Mouse (Mus musculus) heart, postnatal 0 days (tissue): ENCODE results near the gene Gm45837. TPM values are rescaled to one million over a fixed set of nuclear protein-coding genes. Genes with fewer than 3 reads are reported as not detected.

ENCODE experiments used
- ATAC-seq: fragments of 200-750 bp; cut with Nextera tagmentation; 2 replicates; pipeline ENCODE4 v1.8.0; 2017; ENCODE audit warnings: low read depth, moderate number of reproducible peaks, moderate library complexity; ENCODE audit not compliant: insufficient read depth
- DNase-seq: peaks from one replicate; pipeline ENCODE4 v3.0.0-alpha.2; 2016; ENCODE audit warnings: low spot score
- H3K27ac ChIP-seq: fragments of 300-500 bp; sonication (generic); 2 replicates; pipeline ENCODE4 v1.5.1; 2014; ENCODE audit warnings: low read depth, mild to moderate bottlenecking
- H3K27me3 ChIP-seq: fragments of 300-500 bp; sonication (generic); 2 replicates; pipeline ENCODE4 v1.6.1; 2014; ENCODE audit warnings: low read length, mixed read lengths; ENCODE audit not compliant: control insufficient read depth, insufficient read depth
- H3K36me3 ChIP-seq: fragments of 300-500 bp; sonication (generic); replicated peaks from 2 replicates; pipeline ENCODE4 v1.6.1; 2014; ENCODE audit warnings: low read length, mixed read lengths; ENCODE audit not compliant: control insufficient read depth, insufficient read depth
- H3K4me1 ChIP-seq: fragments of 300-500 bp; sonication (generic); 2 replicates; pipeline ENCODE4 v1.6.1; 2014; ENCODE audit warnings: antibody characterized with exemption; ENCODE audit not compliant: control insufficient read depth, insufficient read depth
- H3K4me2 ChIP-seq: fragments of 300-500 bp; sonication (generic); 2 replicates; pipeline ENCODE4 v1.6.1; 2014; ENCODE audit warnings: low read depth, mild to moderate bottlenecking, low read length, moderate library complexity
- H3K4me3 ChIP-seq: fragments of 300-500 bp; sonication (generic); 2 replicates; pipeline ENCODE4 v1.5.1; 2014; ENCODE audit warnings: low read depth, low read length
- H3K9ac ChIP-seq: fragments of 300-500 bp; sonication (generic); replicated peaks from 2 replicates; pipeline ENCODE4 v1.6.1; 2014; ENCODE audit warnings: low read depth, low read length, mixed read lengths
- H3K9me3 ChIP-seq: fragments of 300-500 bp; sonication (generic); replicated peaks from 2 replicates; pipeline ENCODE4 v1.6.1; 2016; ENCODE audit warnings: low read length; ENCODE audit not compliant: control insufficient read depth
- CTCF ChIP-seq: IDR thresholded peaks from 2 replicates; pipeline ENCODE4 v1.5.1; 2016; ENCODE audit warnings: antibody characterized with exemption, control low read depth, low read depth
- EP300 ChIP-seq: IDR thresholded peaks from 2 replicates; pipeline ENCODE4 v1.6.1; 2016; ENCODE audit warnings: antibody characterized with exemption, low read depth
- WGBS: fragments of 180-500 bp; shearing (Covaris S2); extraction: QIAGEN DNeasy Blood & Tissue Kit; methylation state at CpG from one replicate; pipeline ENCODE4 v1.1.7; 2014; 5-methylcytosine and 5-hydroxymethylcytosine counted together
- polyA plus RNA-seq: library from polyadenylated mRNA; unstranded; fragments of >200 nt; fragmentation: Nextera tagmentation; extraction: Ambion mirVana; gene quantifications from 2 replicates; pipeline ENCODE4 v1.2.1, GENCODE M21; 2015
- total RNA-seq: library from RNA; depleted of rRNA; stranded (reverse); fragments of >200 nt; gene quantifications from 2 replicates; pipeline ENCODE4 v1.2.3, GENCODE M21; 2014; ENCODE audit warnings: low replicate concordance

Gene Gm45837
- total and polyA plus RNA-seq, 2 experiments from 2014 or later, result 2.4 to 33.8 TPM

DNA sequence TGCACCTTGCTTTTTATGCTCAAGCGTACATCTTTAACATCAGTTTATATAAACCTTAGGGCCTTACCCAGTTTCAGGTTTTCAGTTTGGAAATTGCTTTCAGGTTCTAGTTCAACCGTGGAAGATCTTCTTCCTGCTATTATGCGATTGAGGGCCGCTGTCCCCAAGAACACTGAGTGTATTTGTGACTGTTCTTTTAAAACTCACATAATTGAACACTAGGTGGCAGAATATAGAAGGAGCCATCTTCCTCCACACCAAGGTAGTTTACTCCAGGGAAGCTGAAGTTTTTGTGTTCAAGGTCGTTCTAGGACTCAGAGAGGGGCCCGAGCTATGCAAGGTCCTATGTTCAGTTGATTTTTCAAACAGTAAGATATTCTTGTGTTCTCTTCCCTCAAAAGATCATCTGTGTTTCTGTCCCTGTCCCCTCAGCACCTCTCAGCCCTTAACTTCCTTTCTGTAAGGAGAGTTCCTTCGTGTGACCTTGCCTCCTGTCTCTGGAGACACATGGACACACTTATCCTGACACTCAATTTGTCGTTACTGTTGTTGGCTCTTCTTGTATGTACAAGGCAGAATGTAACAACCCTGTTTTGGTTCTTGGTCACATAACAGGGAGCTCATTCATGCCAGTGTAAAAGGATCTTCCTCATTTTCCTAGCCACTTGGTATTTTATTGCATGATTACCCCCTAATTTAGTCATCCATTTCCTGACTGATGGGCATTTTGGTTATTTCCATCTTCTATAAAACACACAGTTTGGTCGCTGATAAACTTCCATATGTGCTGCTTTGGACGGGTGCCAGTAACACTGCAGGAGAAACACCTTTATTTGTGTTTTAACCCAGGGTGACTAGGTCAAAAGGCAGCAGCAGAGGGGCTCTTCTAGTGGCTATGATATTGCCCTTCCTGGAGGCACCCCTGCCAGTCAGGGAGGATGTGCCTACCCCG is 42.5 kb upstream of the Gm45837 start:
- 57% methylated on average over 11 of the region's 11 CpGs for WGBS
- no peak overlapping the region for H3K27ac ChIP-seq
- no peaks in the 10 kb centered on the region for H3K36me3 ChIP-seq
- no peaks in the 10 kb centered on the region for H3K9me3 ChIP-seq
- H3K4me3 ChIP-seq, result no peak overlapping the region
- no peak for ATAC-seq
- H3K4me1 ChIP-seq, result no peaks in the 10 kb centered on the region
- H3K4me2 ChIP-seq, result no peak overlapping the region
- H3K9ac ChIP-seq, result no peak overlapping the region
- TF ChIP-seq CTCF (peak; percentile 49), EP300 (no peak)
- DNase-seq, result no peak
- no peaks in the 10 kb centered on the region for H3K27me3 ChIP-seq

DNA sequence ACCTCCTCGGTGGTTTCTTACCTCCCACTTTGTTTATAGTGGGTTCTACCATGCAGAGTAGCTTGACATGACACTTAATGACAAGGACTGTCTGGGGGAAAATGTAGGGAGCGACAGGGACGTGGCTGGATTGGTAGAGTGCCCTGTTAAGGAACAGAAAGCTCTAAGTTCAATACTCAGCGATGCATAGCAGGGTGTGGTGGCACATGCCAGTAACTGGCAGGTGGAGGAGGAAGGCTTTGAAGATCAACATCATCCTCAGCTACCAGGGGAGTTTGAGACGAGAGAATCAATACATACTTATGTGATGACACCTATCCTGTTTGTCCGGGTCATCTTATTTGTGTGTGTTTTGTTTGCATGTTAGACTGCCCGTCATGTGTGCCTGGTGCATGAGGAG is 41.0 kb upstream of the Gm45837 start:
- Histone ChIP-seq H3K9ac (no peak overlapping the region), H3K9me3 (no peaks in the 10 kb centered on the region), H3K36me3 (no peaks in the 10 kb centered on the region), H3K4me3 (no peak overlapping the region), H3K27ac (no peak overlapping the region), H3K4me1 (no peaks in the 10 kb centered on the region), H3K27me3 (no peaks in the 10 kb centered on the region), H3K4me2 (no peak overlapping the region)
- 78% methylated on average over 7 of the region's 7 CpGs for WGBS
- TF ChIP-seq CTCF (no peak), EP300 (no peak)
- no peak for ATAC-seq
- DNase-seq, result no peak

DNA sequence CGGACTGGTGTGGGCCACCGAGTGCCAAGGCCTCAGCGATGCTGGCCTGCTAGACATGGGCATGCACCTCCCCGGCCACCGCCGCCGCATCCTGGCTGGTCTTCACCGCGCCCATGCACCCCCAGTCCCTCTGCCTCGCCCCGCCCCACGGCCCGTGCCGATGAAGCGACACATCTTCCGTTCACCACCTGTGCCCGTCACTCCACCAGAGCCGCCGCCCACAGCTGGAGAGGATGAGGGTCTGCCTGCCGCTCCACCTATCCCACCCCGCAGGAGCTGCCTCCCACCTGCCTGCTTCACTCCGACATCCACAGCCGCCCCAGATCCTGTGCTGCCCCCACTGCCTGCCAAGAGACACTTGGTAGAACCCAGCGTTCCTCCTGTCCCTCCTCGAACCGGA is 37.6 kb upstream of the Gm45837 start:
- 86% methylated on average over 26 of the region's 26 CpGs for WGBS
- ATAC-seq (no peak), DNase-seq (no peak)
- Histone ChIP-seq H3K27me3 (no peaks in the 10 kb centered on the region), H3K27ac (no peak overlapping the region), H3K36me3 (no peaks in the 10 kb centered on the region), H3K4me1 (peaks cover 8% of the 10 kb centered on the region; the same call in 1 of the 2 replicates), H3K9ac (no peak overlapping the region), H3K9me3 (no peaks in the 10 kb centered on the region), H3K4me3 (no peak overlapping the region), H3K4me2 (no peak overlapping the region)
- TF ChIP-seq CTCF, result no peak
- no peak for TF ChIP-seq EP300

DNA sequence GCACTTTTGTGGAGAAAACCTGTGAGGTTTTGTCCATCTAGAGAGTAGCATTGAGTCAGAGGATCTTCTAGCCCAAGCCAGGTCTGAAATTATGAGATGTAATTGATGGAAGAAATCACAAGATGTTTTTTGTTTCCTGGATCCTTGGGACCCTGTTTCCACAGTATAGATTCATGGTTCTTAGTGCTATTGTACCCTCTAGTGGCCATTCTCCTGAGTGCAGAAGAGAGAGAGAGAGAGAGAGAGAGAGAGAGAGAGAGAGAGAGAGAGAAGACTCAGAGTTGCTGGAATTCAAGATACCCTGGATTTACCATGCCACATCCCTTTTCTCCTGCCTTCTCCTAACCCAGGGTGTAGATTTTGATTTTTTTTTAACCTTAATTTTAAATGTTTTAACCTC is 36.5 kb upstream of the Gm45837 start:
- TF ChIP-seq CTCF (peak; percentile 85), EP300 (no peak)
- Histone ChIP-seq H3K4me3 (no peak overlapping the region), H3K9ac (no peak overlapping the region), H3K36me3 (no peaks in the 10 kb centered on the region), H3K4me2 (no peak overlapping the region), H3K27ac (no peak overlapping the region), H3K4me1 (peaks cover 18% of the 10 kb centered on the region), H3K9me3 (no peaks in the 10 kb centered on the region), H3K27me3 (no peaks in the 10 kb centered on the region)
- DNase-seq (peak; percentile 77), ATAC-seq (peak; percentile 27; the same call in 1 of the 2 replicates)

DNA sequence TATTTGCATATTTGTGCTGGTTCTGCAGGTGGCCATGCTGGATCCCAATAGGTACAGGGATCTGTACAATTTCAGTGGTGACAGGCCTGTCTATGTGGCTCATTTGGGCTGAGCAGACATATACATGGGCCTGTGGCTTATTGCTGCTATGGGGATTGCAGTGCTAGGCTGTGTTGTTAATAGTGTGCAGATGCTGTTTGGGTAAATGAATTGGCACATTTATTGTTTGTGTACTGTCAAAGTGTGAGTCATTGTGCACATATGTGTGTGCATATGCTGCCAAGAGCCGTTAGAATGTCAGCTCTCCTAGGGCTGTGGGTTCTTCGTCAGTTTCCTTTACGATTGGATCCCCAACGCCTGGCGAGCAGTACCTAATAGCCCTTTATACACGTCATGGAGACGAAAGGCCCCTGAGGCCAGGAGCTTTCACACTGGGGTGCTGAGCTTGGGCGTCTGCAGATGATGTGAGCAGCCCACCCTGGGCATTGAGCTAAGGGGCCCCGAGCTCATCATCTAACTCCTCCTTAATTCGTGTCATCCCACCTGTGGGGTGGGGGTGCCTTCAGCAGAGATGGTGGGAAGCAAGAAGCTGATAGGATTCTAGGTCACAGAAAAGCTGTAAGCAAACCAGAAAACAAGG is 33.9 kb upstream of the Gm45837 start:
- no peak for DNase-seq
- Histone ChIP-seq H3K27ac (no peak overlapping the region), H3K4me1 (peaks cover 22% of the 10 kb centered on the region), H3K27me3 (no peaks in the 10 kb centered on the region), H3K9me3 (no peaks in the 10 kb centered on the region), H3K4me3 (no peak overlapping the region), H3K36me3 (no peaks in the 10 kb centered on the region), H3K4me2 (no peak overlapping the region), H3K9ac (no peak overlapping the region)
- TF ChIP-seq EP300, result no peak
- TF ChIP-seq CTCF, result no peak
- 76% methylated on average over 10 of the region's 10 CpGs for WGBS
- no peak for ATAC-seq
